Mouse (Mus musculus) liver, adult 2 months (tissue): ENCODE results near the gene Trnt1.

Experiments
- CTCF ChIP-seq: fragments of 200-500 bp; IDR thresholded peaks from 2 replicates; pipeline ENCODE4 v1.5.1; 2011; ENCODE audit warnings: low read depth, low read length, control low read depth
- POLR2A ChIP-seq: fragments of 200-500 bp; IDR thresholded peaks from 2 replicates; pipeline ENCODE4 v1.6.1; 2011; ENCODE audit warnings: low read length, control low read depth; ENCODE audit not compliant: insufficient read depth; ENCODE audit errors: extremely low read depth

DNA sequence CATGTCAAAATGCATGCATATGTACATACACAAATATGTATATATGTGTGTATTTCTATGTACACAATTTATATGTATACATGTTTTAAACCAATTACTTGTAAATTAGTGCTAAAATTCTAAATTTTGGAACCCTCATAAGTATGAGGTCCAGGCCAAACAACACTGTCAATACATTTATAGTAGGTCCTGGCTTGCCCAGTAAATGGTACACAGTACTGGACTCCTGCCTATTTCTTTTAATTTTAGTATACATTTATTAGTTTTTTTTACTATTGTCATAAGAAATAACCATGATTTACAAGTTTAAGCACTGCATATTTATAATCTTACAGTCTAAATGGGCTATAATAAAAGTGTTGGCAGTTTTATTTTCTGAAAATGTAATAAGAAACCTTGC, 50.3 kb downstream of the Trnt1 start:
- TF ChIP-seq CTCF (no peak), POLR2A (no peak)
